Mouse (Mus musculus) c-Kit-positive CD71-positive TER-119-positive erythroid progenitor cells, embryonic 14.5 days (primary cell): ENCODE measurements around the gene Mxi1.
A peak's percentile ranks its signal among the peaks of the same experiment; 100 is the strongest.

Source experiments
- DNase-seq: peaks from one replicate; pipeline ENCODE4 v3.0.0-alpha.2; 2013; ENCODE audit warnings: low spot score

The Mxi1 gene

GRCm38 (mm10) chr19:53324866-53325265 is 14.5 kb downstream of the Mxi1 start:
- no peak for DNase-seq

- peak; percentile 89 for DNase-seq
These were observed 15.4 kb downstream of the Mxi1 start for GRCm38 (mm10) chr19:53325578-53326295.

GRCm38 (mm10) chr19:53328116-53328515 is 17.8 kb downstream of the Mxi1 start:
- DNase-seq = no peak

GRCm38 (mm10) chr19:53329221-53329991 is 19.1 kb downstream of the Mxi1 start:
- DNase-seq = peak; percentile 86

- no peak for DNase-seq
These were observed 19.7 kb downstream of the Mxi1 start for GRCm38 (mm10) chr19:53329992-53330381.

- DNase-seq = no peak
These were observed 21.7 kb downstream of the Mxi1 start for GRCm38 (mm10) chr19:53331882-53332500.

- no peak for DNase-seq
These were observed 23.4 kb downstream of the Mxi1 start for GRCm38 (mm10) chr19:53333730-53334129.

- DNase-seq = no peak
These were observed 24.9 kb downstream of the Mxi1 start for GRCm38 (mm10) chr19:53335241-53335640.

- no peak for DNase-seq
These were observed 30.1 kb downstream of the Mxi1 start for GRCm38 (mm10) chr19:53340423-53340822.

GRCm38 (mm10) chr19:53343174-53343881 is 33.0 kb downstream of the Mxi1 start:
- no peak for DNase-seq

GRCm38 (mm10) chr19:53344062-53344461 is 33.7 kb downstream of the Mxi1 start:
- no peak for DNase-seq

GRCm38 (mm10) chr19:53345766-53346165 is 35.4 kb downstream of the Mxi1 start:
- DNase-seq = no peak

GRCm38 (mm10) chr19:53353864-53354263 is 43.5 kb downstream of the Mxi1 start:
- no peak for DNase-seq

GRCm38 (mm10) chr19:53354271-53355000 is 44.1 kb downstream of the Mxi1 start:
- no peak for DNase-seq

- no peak for DNase-seq
These were observed 44.7 kb downstream of the Mxi1 start for GRCm38 (mm10) chr19:53355065-53355464.

- no peak for DNase-seq
These were observed 49.1 kb downstream of the Mxi1 start for GRCm38 (mm10) chr19:53359160-53360033.

GRCm38 (mm10) chr19:53360265-53360958 is 50.1 kb downstream of the Mxi1 start:
- no peak for DNase-seq

- peak; percentile 59 for DNase-seq
These were observed 52.6 kb downstream of the Mxi1 start for GRCm38 (mm10) chr19:53362967-53363366.

- DNase-seq = no peak
These were observed 54.2 kb downstream of the Mxi1 start for GRCm38 (mm10) chr19:53364551-53364950.

GRCm38 (mm10) chr19:53364963-53365362 is 54.6 kb downstream of the Mxi1 start:
- no peak for DNase-seq
